Mouse (Mus musculus): Measurements from ENCODE around the gene Gm9970. TPM values are rescaled to one million over a fixed set of nuclear protein-coding genes. Genes with fewer than 3 reads are reported as not detected.
A peak's percentile ranks its signal among the peaks of the same experiment; 100 is the strongest.

The Gm9970 gene
- polyA plus RNA-seq, 1 experiment from 2014 or later: 1.2 TPM

DNA sequence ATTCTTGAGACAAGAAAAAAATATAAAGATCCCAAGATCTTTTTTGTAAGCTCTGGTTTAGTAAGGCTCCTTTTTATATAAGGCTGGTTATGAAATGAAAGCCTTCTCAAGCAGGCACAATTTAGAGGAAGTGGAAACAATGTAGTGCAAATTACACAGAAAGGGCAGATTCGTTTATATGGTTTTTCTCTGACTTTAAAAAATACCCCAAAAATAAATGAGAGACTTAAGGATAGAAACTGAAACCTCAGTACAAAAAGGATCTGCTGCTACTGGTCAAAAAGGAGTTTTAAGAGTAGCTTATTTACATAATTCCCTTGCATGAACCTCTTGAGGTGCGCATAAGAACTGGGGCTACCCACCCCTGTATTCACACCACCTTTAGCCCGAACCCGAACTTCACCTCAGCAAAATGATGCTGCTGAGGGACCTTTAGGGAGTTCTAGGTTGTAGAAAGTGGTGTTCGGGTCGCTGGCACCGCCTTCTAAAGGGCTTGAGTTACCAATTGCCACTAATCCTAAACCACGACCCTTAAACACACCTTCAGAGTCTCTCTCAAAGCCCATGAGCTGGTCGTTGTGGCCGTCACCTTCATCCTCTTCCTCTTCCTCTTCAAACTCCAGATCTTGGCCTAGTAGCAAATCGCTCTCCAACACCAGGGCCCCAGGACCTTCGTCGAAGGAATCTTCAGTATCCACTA, 39.8 kb downstream of the Gm9970 start:
- H3K36me3 ChIP-seq (ENCODE audit: control insufficient read depth, insufficient read depth, low read length): peaks cover 39% of the 10 kb centered on the region
- peak overlapping the region; percentile 81 for H3K4me3 ChIP-seq (ENCODE audit: low read depth, low read length)
- DNase-seq (ENCODE audit: low spot score) (no peak), ATAC-seq (ENCODE audit: insufficient read depth, low FRiP score, low TSS enrichment) (no peak)
- peak overlapping the region; percentile 88 for H3K9ac ChIP-seq (ENCODE audit: low read length)
- 24% methylated on average over 13 of the region's 13 CpGs for WGBS
- peak overlapping the region; percentile 89 for H3K4me2 ChIP-seq (ENCODE audit: low read depth)
- peak overlapping the region; percentile 57; the same call in 1 of the 2 replicates for H3K27ac ChIP-seq (ENCODE audit: low read depth, low read length)
- H3K9me3 ChIP-seq (ENCODE audit: control insufficient read depth, low read length): peaks cover 5% of the 10 kb centered on the region
- peaks cover 14% of the 10 kb centered on the region; the same call in 1 of the 2 replicates for H3K4me1 ChIP-seq (ENCODE audit: control insufficient read depth, insufficient read depth, low read length)
- H3K27me3 ChIP-seq (ENCODE audit: control insufficient read depth, insufficient read depth, low read length): no peaks in the 10 kb centered on the region

GRCm38 (mm10) chr5:31200327-31200768, 40.7 kb downstream of the Gm9970 start:
- no peak for DNase-seq (ENCODE audit: low spot score)
- H3K4me2 ChIP-seq (ENCODE audit: low read depth): peak overlapping the region; percentile 89; the same call in 1 of the 2 replicates
- 90% methylated on average over 27 of the region's 27 CpGs for WGBS

DNA sequence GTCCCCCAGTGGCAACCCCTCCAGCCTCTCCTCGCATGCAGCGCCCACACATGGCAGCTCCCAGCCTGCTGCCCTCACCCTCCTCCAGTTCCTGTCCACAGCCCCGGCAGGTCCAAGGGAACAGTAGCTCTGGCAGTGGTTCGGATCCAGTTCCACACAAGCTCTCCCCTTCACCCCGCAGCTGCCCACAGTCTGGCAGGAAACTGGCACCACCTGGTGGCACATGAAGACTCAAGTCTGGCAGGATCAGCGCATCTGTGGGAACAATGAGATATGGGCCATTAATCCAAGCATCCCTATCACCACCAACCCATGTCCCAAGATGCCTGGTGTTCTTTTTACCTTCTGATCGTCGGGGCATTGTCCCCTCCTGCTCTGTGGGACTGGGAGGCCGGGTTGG, 41.1 kb downstream of the Gm9970 start:
- DNase-seq (ENCODE audit: low spot score): no peak
- H3K27me3 ChIP-seq (ENCODE audit: control insufficient read depth, insufficient read depth, low read length): no peaks in the 10 kb centered on the region
- peak overlapping the region; percentile 12; the same call in 1 of the 2 replicates for H3K4me3 ChIP-seq (ENCODE audit: low read depth, low read length)
- peaks cover 14% of the 10 kb centered on the region; the same call in 1 of the 2 replicates for H3K4me1 ChIP-seq (ENCODE audit: control insufficient read depth, insufficient read depth, low read length)
- H3K27ac ChIP-seq (ENCODE audit: low read depth, low read length): no peak overlapping the region; the same call in 1 of the 2 replicates
- H3K36me3 ChIP-seq (ENCODE audit: control insufficient read depth, insufficient read depth, low read length): peaks cover 37% of the 10 kb centered on the region
- H3K9me3 ChIP-seq (ENCODE audit: control insufficient read depth, low read length): peaks cover 5% of the 10 kb centered on the region
- no peak overlapping the region for H3K9ac ChIP-seq (ENCODE audit: low read length)
- WGBS: 87% methylated on average over 9 of the region's 9 CpGs
- H3K4me2 ChIP-seq (ENCODE audit: low read depth): no peak overlapping the region
- no peak for ATAC-seq (ENCODE audit: insufficient read depth, low FRiP score, low TSS enrichment)

More at GRCm38 (mm10) chr5:31200327-31200768, 40.7 kb downstream of the Gm9970 start:
- ATAC-seq (ENCODE audit: insufficient read depth, low FRiP score, low TSS enrichment): no peak
- Histone ChIP-seq H3K9ac (ENCODE audit: low read length) (no peak overlapping the region), H3K27ac (ENCODE audit: low read depth, low read length) (no peak overlapping the region; the same call in 1 of the 2 replicates), H3K27me3 (ENCODE audit: control insufficient read depth, insufficient read depth, low read length) (no peaks in the 10 kb centered on the region), H3K4me3 (ENCODE audit: low read depth, low read length) (peak overlapping the region; percentile 12; the same call in 1 of the 2 replicates), H3K4me1 (ENCODE audit: control insufficient read depth, insufficient read depth, low read length) (peaks cover 14% of the 10 kb centered on the region; the same call in 1 of the 2 replicates), H3K36me3 (ENCODE audit: control insufficient read depth, insufficient read depth, low read length) (peaks cover 37% of the 10 kb centered on the region), H3K9me3 (ENCODE audit: control insufficient read depth, low read length) (peaks cover 5% of the 10 kb centered on the region)

GRCm38 (mm10) chr5:31199321-31199892, 41.6 kb downstream of the Gm9970 start:
- 94% methylated on average over 19 of the region's 19 CpGs for WGBS
- peaks cover 37% of the 10 kb centered on the region for H3K36me3 ChIP-seq (ENCODE audit: control insufficient read depth, insufficient read depth, low read length)
- H3K9ac ChIP-seq (ENCODE audit: low read length): no peak overlapping the region
- no peak overlapping the region; the same call in 1 of the 2 replicates for H3K27ac ChIP-seq (ENCODE audit: low read depth, low read length)
- peaks cover 14% of the 10 kb centered on the region for H3K4me1 ChIP-seq (ENCODE audit: control insufficient read depth, insufficient read depth, low read length)
- no peak overlapping the region for H3K4me2 ChIP-seq (ENCODE audit: low read depth)
- no peak for ATAC-seq (ENCODE audit: insufficient read depth, low FRiP score, low TSS enrichment)
- H3K9me3 ChIP-seq (ENCODE audit: control insufficient read depth, low read length): peaks cover 5% of the 10 kb centered on the region
- no peak for DNase-seq (ENCODE audit: low spot score)
- no peaks in the 10 kb centered on the region for H3K27me3 ChIP-seq (ENCODE audit: control insufficient read depth, insufficient read depth, low read length)
- no peak overlapping the region for H3K4me3 ChIP-seq (ENCODE audit: low read depth, low read length)

DNA sequence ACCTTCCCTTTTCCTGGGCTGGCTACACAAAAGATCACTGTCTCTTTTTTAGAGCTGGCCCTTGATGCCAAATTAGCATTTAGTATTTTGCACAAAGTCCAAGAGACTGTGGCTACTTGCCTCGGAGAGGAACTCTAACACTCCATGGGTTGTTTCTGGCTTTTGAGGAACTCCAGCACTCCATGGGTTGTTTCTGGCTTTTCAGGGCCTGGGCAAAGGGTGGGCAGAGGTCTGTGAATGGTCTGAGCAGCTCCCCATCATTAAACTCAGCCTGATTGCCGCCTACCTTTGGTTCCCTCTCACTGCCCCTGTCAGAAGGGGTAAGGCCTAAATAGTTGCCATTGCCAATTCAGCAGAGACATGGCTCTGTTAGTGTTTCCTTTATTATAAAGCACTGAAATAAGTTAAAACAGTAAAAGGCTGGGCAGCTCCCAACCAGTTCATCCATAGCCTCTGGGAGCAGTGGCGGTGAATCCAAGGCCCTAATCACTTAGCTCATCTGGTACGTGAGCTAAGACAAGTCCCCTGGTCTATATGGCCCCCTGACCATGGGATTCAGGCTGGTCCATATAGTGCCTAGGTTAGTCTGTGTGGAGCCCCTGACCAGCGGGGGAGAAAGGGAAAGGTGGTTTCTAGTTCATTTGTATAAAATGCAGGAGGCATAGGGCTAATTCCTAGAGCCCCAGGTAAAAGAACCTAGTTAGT, 42.3 kb downstream of the Gm9970 start:
- H3K4me1 ChIP-seq (ENCODE audit: control insufficient read depth, insufficient read depth, low read length): peaks cover 20% of the 10 kb centered on the region
- WGBS: 86% methylated on average over 5 of the region's 5 CpGs
- H3K9ac ChIP-seq (ENCODE audit: low read length): no peak overlapping the region
- H3K4me2 ChIP-seq (ENCODE audit: low read depth): no peak overlapping the region
- H3K36me3 ChIP-seq (ENCODE audit: control insufficient read depth, insufficient read depth, low read length): peaks cover 37% of the 10 kb centered on the region
- H3K27ac ChIP-seq (ENCODE audit: low read depth, low read length): no peak overlapping the region
- peaks cover 5% of the 10 kb centered on the region for H3K9me3 ChIP-seq (ENCODE audit: control insufficient read depth, low read length)
- H3K4me3 ChIP-seq (ENCODE audit: low read depth, low read length): no peak overlapping the region
- DNase-seq (ENCODE audit: low spot score) (no peak), ATAC-seq (ENCODE audit: insufficient read depth, low FRiP score, low TSS enrichment) (no peak)
- no peaks in the 10 kb centered on the region for H3K27me3 ChIP-seq (ENCODE audit: control insufficient read depth, insufficient read depth, low read length)

DNA sequence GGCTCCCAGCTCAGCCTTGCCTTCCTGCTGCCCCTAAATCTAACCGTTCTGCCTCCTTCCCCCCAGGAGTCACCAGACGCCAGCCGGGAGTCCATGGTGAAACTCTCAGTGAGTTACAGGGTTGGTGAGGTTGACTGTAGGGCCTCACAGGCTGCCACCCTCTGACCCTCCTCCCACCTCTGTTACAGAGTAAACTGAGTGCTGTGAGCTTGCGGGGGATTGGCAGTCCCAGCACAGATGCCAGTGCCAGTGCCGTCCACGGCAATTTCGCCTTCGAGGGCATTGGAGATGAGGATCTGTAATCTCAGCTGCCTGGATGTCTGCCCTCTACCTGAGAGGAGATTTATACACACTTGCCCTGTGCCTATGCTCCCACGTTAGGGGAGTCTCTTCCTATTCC, 42.9 kb downstream of the Gm9970 start:
- H3K4me3 ChIP-seq (ENCODE audit: low read depth, low read length): no peak overlapping the region
- WGBS: 93% methylated on average over 9 of the region's 9 CpGs
- H3K9me3 ChIP-seq (ENCODE audit: control insufficient read depth, low read length): peaks cover 5% of the 10 kb centered on the region
- H3K36me3 ChIP-seq (ENCODE audit: control insufficient read depth, insufficient read depth, low read length): peaks cover 35% of the 10 kb centered on the region
- no peak overlapping the region for H3K27ac ChIP-seq (ENCODE audit: low read depth, low read length)
- no peaks in the 10 kb centered on the region for H3K27me3 ChIP-seq (ENCODE audit: control insufficient read depth, insufficient read depth, low read length)
- H3K4me2 ChIP-seq (ENCODE audit: low read depth): no peak overlapping the region
- H3K9ac ChIP-seq (ENCODE audit: low read length): no peak overlapping the region
- H3K4me1 ChIP-seq (ENCODE audit: control insufficient read depth, insufficient read depth, low read length): peaks cover 20% of the 10 kb centered on the region
- DNase-seq (ENCODE audit: low spot score): no peak
- no peak for ATAC-seq (ENCODE audit: insufficient read depth, low FRiP score, low TSS enrichment)

DNA sequence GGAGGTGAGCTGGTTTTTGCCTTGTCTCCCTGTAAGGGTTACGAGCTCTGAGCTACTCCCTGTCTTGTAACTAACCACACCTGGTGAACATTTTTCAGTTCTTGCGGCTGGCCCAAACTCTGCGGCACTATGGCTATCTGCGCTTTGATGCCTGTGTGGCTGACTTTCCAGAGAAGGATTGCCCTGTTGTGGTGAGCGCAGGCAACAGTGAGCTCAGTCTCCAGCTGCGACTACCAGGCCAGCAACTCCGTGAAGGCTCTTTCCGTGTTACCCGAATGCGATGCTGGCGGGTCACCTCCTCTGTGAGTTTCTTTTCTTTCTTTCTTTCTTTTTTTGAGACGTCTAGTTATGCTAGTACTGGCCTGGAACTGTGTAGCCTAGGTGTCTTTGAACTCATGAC, 44.0 kb downstream of the Gm9970 start:
- WGBS: 91% methylated on average over 12 of the region's 12 CpGs
- ATAC-seq (ENCODE audit: insufficient read depth, low FRiP score, low TSS enrichment) (no peak), DNase-seq (ENCODE audit: low spot score) (no peak)
- Histone ChIP-seq H3K4me3 (ENCODE audit: low read depth, low read length) (no peak overlapping the region), H3K9ac (ENCODE audit: low read length) (no peak overlapping the region), H3K4me1 (ENCODE audit: control insufficient read depth, insufficient read depth, low read length) (peaks cover 15% of the 10 kb centered on the region), H3K9me3 (ENCODE audit: control insufficient read depth, low read length) (peaks cover 5% of the 10 kb centered on the region), H3K27ac (ENCODE audit: low read depth, low read length) (no peak overlapping the region), H3K36me3 (ENCODE audit: control insufficient read depth, insufficient read depth, low read length) (peaks cover 30% of the 10 kb centered on the region), H3K27me3 (ENCODE audit: control insufficient read depth, insufficient read depth, low read length) (no peaks in the 10 kb centered on the region), H3K4me2 (ENCODE audit: low read depth) (no peak overlapping the region)

- Histone ChIP-seq H3K27me3 (ENCODE audit: control insufficient read depth, insufficient read depth, low read length) (no peaks in the 10 kb centered on the region), H3K27ac (ENCODE audit: low read depth, low read length) (no peak overlapping the region), H3K4me3 (ENCODE audit: low read depth, low read length) (no peak overlapping the region), H3K9ac (ENCODE audit: low read length) (no peak overlapping the region), H3K4me1 (ENCODE audit: control insufficient read depth, insufficient read depth, low read length) (peaks cover 18% of the 10 kb centered on the region), H3K36me3 (ENCODE audit: control insufficient read depth, insufficient read depth, low read length) (peaks cover 30% of the 10 kb centered on the region), H3K4me2 (ENCODE audit: low read depth) (no peak overlapping the region), H3K9me3 (ENCODE audit: control insufficient read depth, low read length) (peaks cover 5% of the 10 kb centered on the region)
- no peak for DNase-seq (ENCODE audit: low spot score)
- 91% methylated on average over 10 of the region's 10 CpGs for WGBS
- ATAC-seq (ENCODE audit: insufficient read depth, low FRiP score, low TSS enrichment): no peak
These were observed 44.8 kb downstream of the Gm9970 start for GRCm38 (mm10) chr5:31196207-31196606.

Data from neural tube, embryonic 11.5 days (tissue).